17 mouse cellular contexts compared by ENCODE assay signal in genomic region chr17:54943380-54944047, GRCm38 (mm10).
A peak's percentile ranks its signal among the peaks of the same experiment; 100 is the strongest.
DNase-seq lines count a peak whose midpoint lies in the region; ATAC-seq and TF ChIP-seq lines count a peak whose summit lies in the region.
"Had no signal": no experiment of that assay in that cellular context is flagged by ENCODE, and none has a peak within 500 bp of the region (broad histone marks: within the 10 kb centered on the region; RNA-seq: fewer than 3 reads in every experiment).

No protein-coding gene starts in this region.

- TF ChIP-seq EP300 in stomach, postnatal 0 days (optimal IDR thresholded peaks at IDR 0.05): no peak

- TF ChIP-seq CTCF in stomach, postnatal 0 days (IDR thresholded peaks at IDR 0.05; ENCODE audit: low read depth): no peak

- ATAC-seq in forebrain, embryonic 14.5 days: 0 out of 2 replicates have a peak, but pooled peaks have one; percentile 26
- no peak for ATAC-seq in forebrain, embryonic 16.5 days
- ATAC-seq in limb, embryonic 12.5 days (ENCODE audit: insufficient number of reproducible peaks, insufficient read depth, low FRiP score, low TSS enrichment, low read depth): peak; percentile 52; the same call in 1 of the 2 replicates
- 0 out of 2 replicates have a peak, but pooled peaks have one; percentile 14 for ATAC-seq in stomach, embryonic 14.5 days (ENCODE audit: insufficient number of reproducible peaks, insufficient read depth, low FRiP score, low read depth)
- no peak for ATAC-seq in stomach, postnatal 0 days (ENCODE audit: low FRiP score, low TSS enrichment)
- ATAC-seq: intestine, embryonic 15.5 days had no signal

- no peak overlapping the region for H3K4me3 ChIP-seq in forebrain, embryonic 14.5 days (ENCODE audit: low read depth, low read length)
- no peak overlapping the region for H3K4me3 ChIP-seq in forebrain, embryonic 16.5 days (replicated peaks; ENCODE audit: low read length)
- no peak overlapping the region for H3K4me3 ChIP-seq in limb, embryonic 12.5 days (replicated peaks)
- no peak overlapping the region for H3K4me3 ChIP-seq in limb, embryonic 10.5 days
- H3K4me3 ChIP-seq in stomach, embryonic 14.5 days (ENCODE audit: low read depth, low read length): no peak overlapping the region
- no peak overlapping the region for H3K4me3 ChIP-seq in stomach, postnatal 0 days (ENCODE audit: low read depth, low read length)
- H3K4me3 ChIP-seq: embryonic facial prominence, embryonic 13.5 days; intestine, embryonic 15.5 days; layer of hippocampus, adult 2 months had no signal

- no peak overlapping the region for H3K4me2 ChIP-seq in forebrain, embryonic 14.5 days (ENCODE audit: low read length)
- no peak overlapping the region for H3K4me2 ChIP-seq in forebrain, embryonic 16.5 days (ENCODE audit: low read length)
- no peak overlapping the region for H3K4me2 ChIP-seq in limb, embryonic 12.5 days
- H3K4me2 ChIP-seq in stomach, embryonic 14.5 days (replicated peaks; ENCODE audit: low read depth, low read length): no peak overlapping the region
- no peak overlapping the region for H3K4me2 ChIP-seq in stomach, postnatal 0 days (replicated peaks; ENCODE audit: low read depth)
- H3K4me2 ChIP-seq: embryonic facial prominence, embryonic 13.5 days; intestine, embryonic 15.5 days had no signal

- H3K27me3 ChIP-seq in forebrain, embryonic 14.5 days (replicated peaks; ENCODE audit: control insufficient read depth, insufficient read depth, low read length): no peaks in the 10 kb centered on the region
- no peaks in the 10 kb centered on the region for H3K27me3 ChIP-seq in forebrain, embryonic 16.5 days (replicated peaks; ENCODE audit: control insufficient read depth, insufficient read depth, low read length)
- H3K27me3 ChIP-seq in limb, embryonic 12.5 days: no peaks in the 10 kb centered on the region
- H3K27me3 ChIP-seq in limb, embryonic 10.5 days (ENCODE audit: low read depth, poor library complexity, severe bottlenecking): no peaks in the 10 kb centered on the region
- H3K27me3 ChIP-seq in stomach, embryonic 14.5 days (ENCODE audit: control insufficient read depth, insufficient read depth, low read length): no peaks in the 10 kb centered on the region
- H3K27me3 ChIP-seq in stomach, postnatal 0 days (ENCODE audit: control insufficient read depth, insufficient read depth, low read length): no peaks in the 10 kb centered on the region
- H3K27me3 ChIP-seq: embryonic facial prominence, embryonic 13.5 days; intestine, embryonic 15.5 days had no signal

- WGBS in forebrain, embryonic 14.5 days: 39% methylated on average over 3 of the region's 3 CpGs
- 40% methylated on average over 3 of the region's 3 CpGs for WGBS in forebrain, embryonic 16.5 days
- 40% methylated on average over 3 of the region's 3 CpGs for WGBS in limb, embryonic 12.5 days
- 45% methylated on average over 3 of the region's 3 CpGs for WGBS in limb, embryonic 10.5 days
- WGBS in stomach, embryonic 14.5 days: 30% methylated on average over 3 of the region's 3 CpGs
- 20% methylated on average over 3 of the region's 3 CpGs for WGBS in stomach, postnatal 0 days

- H3K9me3 ChIP-seq in forebrain, embryonic 14.5 days (replicated peaks; ENCODE audit: control insufficient read depth, low read length): no peaks in the 10 kb centered on the region
- H3K9me3 ChIP-seq in forebrain, embryonic 16.5 days (ENCODE audit: control insufficient read depth, low read length): no peaks in the 10 kb centered on the region
- no peaks in the 10 kb centered on the region for H3K9me3 ChIP-seq in limb, embryonic 12.5 days
- no peaks in the 10 kb centered on the region for H3K9me3 ChIP-seq in limb, embryonic 10.5 days (replicated peaks)
- H3K9me3 ChIP-seq in stomach, embryonic 14.5 days (ENCODE audit: control insufficient read depth, low read depth, low read length): no peaks in the 10 kb centered on the region
- H3K9me3 ChIP-seq in stomach, postnatal 0 days (ENCODE audit: control insufficient read depth, low read length): no peaks in the 10 kb centered on the region
- H3K9me3 ChIP-seq: embryonic facial prominence, embryonic 13.5 days; intestine, embryonic 15.5 days had no signal

- H3K9ac ChIP-seq in forebrain, embryonic 14.5 days (ENCODE audit: low read length): no peak overlapping the region
- H3K9ac ChIP-seq in forebrain, embryonic 16.5 days (replicated peaks; ENCODE audit: low read depth, low read length): no peak overlapping the region
- H3K9ac ChIP-seq in limb, embryonic 12.5 days (replicated peaks): no peak overlapping the region
- no peak overlapping the region for H3K9ac ChIP-seq in stomach, embryonic 14.5 days (replicated peaks; ENCODE audit: low read depth, low read length)
- H3K9ac ChIP-seq in stomach, postnatal 0 days (ENCODE audit: low read length): no peak overlapping the region
- H3K9ac ChIP-seq: embryonic facial prominence, embryonic 13.5 days; intestine, embryonic 15.5 days had no signal

- peak; percentile 2 for DNase-seq in forebrain, embryonic 14.5 days (ENCODE audit: low spot score)
- no peak for DNase-seq in limb, embryonic 10.5 days (ENCODE audit: low spot score)
- DNase-seq in stomach, postnatal 0 days (ENCODE audit: low spot score): no peak
- no peak for DNase-seq in kidney, postnatal 14 days
- DNase-seq: cerebellum, adult 11 months; heart, adult 18-20 months; liver; lung, adult 18-20 months; right cerebral cortex, postnatal 25 days; thymus, adult 2 months had no signal

- H3K36me3 ChIP-seq in forebrain, embryonic 14.5 days (ENCODE audit: control insufficient read depth, insufficient read depth, low read length): no peaks in the 10 kb centered on the region
- no peaks in the 10 kb centered on the region for H3K36me3 ChIP-seq in forebrain, embryonic 16.5 days (ENCODE audit: control insufficient read depth, insufficient read depth)
- H3K36me3 ChIP-seq in limb, embryonic 12.5 days: no peaks in the 10 kb centered on the region
- no peaks in the 10 kb centered on the region for H3K36me3 ChIP-seq in limb, embryonic 10.5 days
- H3K36me3 ChIP-seq in stomach, embryonic 14.5 days (ENCODE audit: control insufficient read depth, insufficient read depth, low read length): no peaks in the 10 kb centered on the region
- no peaks in the 10 kb centered on the region for H3K36me3 ChIP-seq in stomach, postnatal 0 days (ENCODE audit: control insufficient read depth, insufficient read depth, low read length)
- H3K36me3 ChIP-seq: embryonic facial prominence, embryonic 13.5 days; intestine, embryonic 15.5 days had no signal

- H3K4me1 ChIP-seq in forebrain, embryonic 14.5 days (ENCODE audit: control insufficient read depth, insufficient read depth, low read length): no peaks in the 10 kb centered on the region
- no peaks in the 10 kb centered on the region for H3K4me1 ChIP-seq in forebrain, embryonic 16.5 days (replicated peaks; ENCODE audit: control insufficient read depth, insufficient read depth, low read length)
- no peaks in the 10 kb centered on the region; the same call in 1 of the 2 replicates for H3K4me1 ChIP-seq in limb, embryonic 12.5 days (replicated peaks)
- H3K4me1 ChIP-seq in limb, embryonic 10.5 days: 0 out of 2 replicates have a peak, but pooled peaks cover 3% of the 10 kb centered on the region
- no peaks in the 10 kb centered on the region for H3K4me1 ChIP-seq in stomach, embryonic 14.5 days (ENCODE audit: control insufficient read depth, insufficient read depth, low read length)
- H3K4me1 ChIP-seq in stomach, postnatal 0 days (replicated peaks; ENCODE audit: control insufficient read depth, insufficient read depth): no peaks in the 10 kb centered on the region
- H3K4me1 ChIP-seq: embryonic facial prominence, embryonic 13.5 days; intestine, embryonic 15.5 days had no signal

- no peak overlapping the region for H3K27ac ChIP-seq in forebrain, embryonic 14.5 days (ENCODE audit: low read depth, low read length)
- no peak overlapping the region for H3K27ac ChIP-seq in forebrain, embryonic 16.5 days (ENCODE audit: low read length)
- no peak overlapping the region for H3K27ac ChIP-seq in limb, embryonic 12.5 days
- H3K27ac ChIP-seq in limb, embryonic 10.5 days: no peak overlapping the region
- H3K27ac ChIP-seq in stomach, embryonic 14.5 days (ENCODE audit: low read length): no peak overlapping the region
- no peak overlapping the region for H3K27ac ChIP-seq in stomach, postnatal 0 days (replicated peaks)
- H3K27ac ChIP-seq: embryonic facial prominence, embryonic 13.5 days; intestine, embryonic 15.5 days; layer of hippocampus, adult 2 months; macrophage had no signal

Comparison
In these comparisons a context has a peak if more than half of its experiments do, and no peak if none do; other contexts are left out.
1. ATAC-seq: peak in forebrain, embryonic 14.5 days (single experiment), limb, embryonic 12.5 days (single experiment) and stomach, embryonic 14.5 days (single experiment); none in forebrain, embryonic 16.5 days (single experiment) and stomach, postnatal 0 days (single experiment).